Mouse (Mus musculus): ENCODE measurements around the gene Smad9.
"Not testable (repeated sequence)": the region's sequence is repeated elsewhere in the genome, so short reads cannot be mapped to it uniquely, and the experiment has no call there.

The Smad9 gene

DNA sequence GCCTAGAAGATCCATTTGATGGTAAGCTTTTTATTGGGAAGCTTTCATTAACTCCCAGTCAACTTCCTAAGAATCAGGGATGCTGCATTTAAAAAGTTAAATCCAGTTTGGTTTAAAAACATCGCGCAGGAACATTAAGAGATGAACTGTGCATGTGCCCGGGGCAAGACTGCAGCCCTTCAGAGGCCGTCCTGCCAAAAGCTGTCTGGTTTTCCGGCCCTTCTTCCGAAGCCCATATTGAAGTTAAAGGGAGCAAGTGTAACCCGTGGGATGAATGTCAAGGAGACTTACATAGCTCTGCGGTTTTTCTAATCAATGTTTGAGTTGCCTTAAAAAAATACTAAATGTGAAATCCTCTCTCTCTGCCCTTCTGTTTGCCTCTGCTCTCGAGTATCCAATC is 3.8 kb downstream of the Smad9 start:
- DNase-seq, result no peak

- no peak for DNase-seq
These were observed 5.1 kb downstream of the Smad9 start for GRCm38 (mm10) chr3:54760321-54761115.

- DNase-seq, result peak; percentile 3
These were observed 5.9 kb downstream of the Smad9 start for GRCm38 (mm10) chr3:54761258-54761657.

DNA sequence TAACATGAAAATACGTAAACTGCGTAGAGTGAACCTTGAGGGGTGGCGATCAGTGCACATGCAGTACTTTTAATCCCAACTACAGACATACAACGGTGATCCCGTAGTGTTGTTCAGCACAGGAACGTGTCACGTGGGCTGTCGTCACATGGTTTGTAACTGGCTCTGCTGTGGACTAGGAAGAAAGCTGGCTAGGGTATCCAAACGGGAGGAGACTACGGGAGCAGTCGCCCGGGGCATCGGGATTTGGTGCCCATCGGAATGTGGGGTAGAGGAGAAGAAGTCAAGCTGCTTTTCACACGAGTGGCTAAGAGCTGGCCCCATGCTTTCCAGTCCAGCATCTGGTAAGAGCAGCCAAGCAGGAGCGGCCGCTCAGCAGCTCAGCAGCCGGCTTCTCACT is 9.0 kb downstream of the Smad9 start:
- peak; percentile 19 for DNase-seq

DNA sequence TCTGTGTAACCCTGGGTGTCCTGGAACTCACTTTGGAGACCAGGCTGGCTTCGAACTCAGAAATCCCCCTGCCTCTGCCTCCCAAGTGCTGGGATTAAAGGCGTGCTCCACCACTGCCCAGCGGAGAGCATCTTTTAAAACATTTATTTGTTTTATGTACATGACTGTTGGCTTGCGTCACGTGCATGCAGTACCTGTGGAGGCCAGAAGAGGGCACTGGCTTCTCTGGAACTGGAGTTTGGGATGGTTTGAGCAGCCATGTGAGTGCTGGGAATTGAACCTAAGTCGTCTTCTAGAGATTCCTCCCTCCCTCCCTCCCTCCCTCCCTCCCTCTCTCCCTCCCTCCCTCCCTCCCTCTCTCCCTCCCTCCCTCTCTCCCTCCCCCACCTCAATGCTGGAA is 10.1 kb downstream of the Smad9 start:
- DNase-seq, result not testable (repeated sequence)

DNA sequence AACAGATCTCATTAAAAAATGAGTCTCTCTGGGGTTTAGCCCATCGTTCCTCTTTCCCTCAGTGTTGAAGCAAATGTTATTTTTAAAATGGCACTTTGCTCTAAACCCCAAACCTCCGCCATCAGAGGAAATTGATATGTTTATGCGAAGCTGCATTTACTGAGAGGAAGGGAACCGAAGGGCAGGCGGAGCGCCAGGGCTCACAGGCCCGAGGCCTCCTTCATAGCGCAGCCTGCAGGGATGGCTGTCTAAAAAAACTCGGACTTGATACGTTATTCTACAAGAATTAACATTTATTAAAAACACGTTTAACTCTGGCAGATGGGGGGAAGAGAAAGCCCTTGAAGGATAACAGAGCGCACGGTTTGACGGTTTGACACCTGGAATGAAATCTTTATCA is 10.7 kb downstream of the Smad9 start:
- peak; percentile 10 for DNase-seq

DNA sequence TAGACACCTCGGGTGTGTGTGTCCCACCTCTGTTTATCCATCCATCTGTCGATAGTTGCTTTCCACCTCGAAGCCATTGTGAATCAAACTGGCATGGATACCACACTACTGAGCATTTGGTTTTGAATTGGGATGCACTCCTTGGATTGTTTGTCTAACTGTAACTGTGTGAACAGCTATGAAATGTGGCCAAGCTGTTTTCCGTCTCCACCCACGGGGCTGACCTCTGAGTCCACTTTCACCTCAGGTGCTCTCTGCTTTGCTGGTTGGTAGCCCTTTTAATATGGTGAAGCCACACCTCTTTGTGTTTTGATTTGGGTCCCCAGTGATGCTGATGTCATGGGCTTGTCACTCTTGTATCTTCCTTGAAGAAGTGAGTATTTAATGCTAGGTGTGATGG is 11.4 kb downstream of the Smad9 start:
- no peak for DNase-seq

DNA sequence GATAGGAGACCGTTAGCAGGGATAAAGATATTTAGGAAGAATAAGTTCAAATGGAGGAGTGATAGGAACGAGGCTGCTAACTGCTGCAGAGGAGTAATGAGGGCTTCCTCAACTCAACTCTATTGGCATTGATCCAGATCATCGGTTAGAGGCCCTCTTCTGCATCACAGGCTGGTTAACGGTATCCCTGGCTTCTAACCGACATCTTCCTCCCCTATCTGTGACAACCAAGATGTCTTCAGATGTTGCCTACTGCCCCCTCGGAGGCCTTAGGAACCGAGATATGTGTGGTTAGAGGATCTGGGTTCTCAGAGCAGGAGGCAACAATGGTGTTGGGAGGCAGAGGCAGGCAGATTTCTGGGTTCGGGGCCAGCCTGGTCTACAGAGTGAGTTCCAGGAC is 13.2 kb downstream of the Smad9 start:
- DNase-seq, result no peak

- no peak for DNase-seq
These were observed 14.2 kb downstream of the Smad9 start for GRCm38 (mm10) chr3:54769349-54770275.

DNA sequence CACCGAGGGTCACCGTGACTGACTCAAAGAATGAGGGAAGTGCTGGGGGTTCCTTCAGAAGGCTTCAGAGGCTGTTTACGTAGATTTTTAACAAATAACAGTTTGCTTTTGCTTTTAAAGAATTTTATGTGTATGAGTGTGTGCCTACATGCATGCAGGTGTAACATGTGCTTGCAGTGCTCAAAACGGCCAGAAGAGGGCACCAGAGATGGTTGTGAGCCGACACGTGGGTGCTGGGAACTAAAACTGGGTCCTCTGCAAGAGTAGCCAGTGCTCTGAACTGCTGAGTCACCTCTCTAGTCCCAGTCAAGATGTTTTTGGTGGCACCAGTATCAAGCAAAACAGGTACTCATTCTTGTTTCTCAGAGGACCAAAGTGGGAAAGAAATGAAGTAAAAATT is 18.2 kb downstream of the Smad9 start:
- DNase-seq, result no peak

DNA sequence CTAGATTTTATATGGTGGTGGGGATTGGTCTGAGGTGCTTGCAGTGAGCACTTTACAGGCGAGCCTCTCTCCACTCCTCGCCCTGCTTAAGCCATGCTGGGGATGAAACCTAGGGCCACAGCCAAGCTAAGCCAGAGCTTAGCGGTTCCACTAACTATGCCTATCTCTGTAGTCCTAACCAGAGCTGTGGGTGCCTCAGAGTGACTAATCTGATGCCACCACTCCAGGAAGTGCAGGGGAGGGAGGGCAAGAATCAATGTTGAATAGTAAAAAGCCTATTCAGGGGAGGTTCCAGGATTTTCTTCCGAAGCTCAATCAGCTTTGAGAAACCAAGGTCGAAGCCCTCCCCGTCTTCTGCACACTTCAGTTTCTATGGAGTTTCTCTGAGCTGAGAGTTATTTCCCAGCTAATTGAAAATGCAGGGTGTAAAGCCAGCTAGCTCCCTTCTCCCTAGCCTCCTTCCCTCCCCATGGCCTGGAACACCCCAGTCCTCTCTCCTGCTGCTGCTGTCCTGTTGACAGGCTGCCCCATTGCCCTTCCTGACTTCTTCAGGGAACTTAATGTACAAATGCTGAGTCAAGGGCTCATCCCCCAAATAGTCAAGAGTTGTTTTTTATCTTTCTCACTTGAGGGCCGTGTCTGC is 20.7 kb downstream of the Smad9 start:
- no peak for DNase-seq

GRCm38 (mm10) chr3:54790601-54791000 is 35.2 kb downstream of the Smad9 start:
- no peak for DNase-seq

DNA sequence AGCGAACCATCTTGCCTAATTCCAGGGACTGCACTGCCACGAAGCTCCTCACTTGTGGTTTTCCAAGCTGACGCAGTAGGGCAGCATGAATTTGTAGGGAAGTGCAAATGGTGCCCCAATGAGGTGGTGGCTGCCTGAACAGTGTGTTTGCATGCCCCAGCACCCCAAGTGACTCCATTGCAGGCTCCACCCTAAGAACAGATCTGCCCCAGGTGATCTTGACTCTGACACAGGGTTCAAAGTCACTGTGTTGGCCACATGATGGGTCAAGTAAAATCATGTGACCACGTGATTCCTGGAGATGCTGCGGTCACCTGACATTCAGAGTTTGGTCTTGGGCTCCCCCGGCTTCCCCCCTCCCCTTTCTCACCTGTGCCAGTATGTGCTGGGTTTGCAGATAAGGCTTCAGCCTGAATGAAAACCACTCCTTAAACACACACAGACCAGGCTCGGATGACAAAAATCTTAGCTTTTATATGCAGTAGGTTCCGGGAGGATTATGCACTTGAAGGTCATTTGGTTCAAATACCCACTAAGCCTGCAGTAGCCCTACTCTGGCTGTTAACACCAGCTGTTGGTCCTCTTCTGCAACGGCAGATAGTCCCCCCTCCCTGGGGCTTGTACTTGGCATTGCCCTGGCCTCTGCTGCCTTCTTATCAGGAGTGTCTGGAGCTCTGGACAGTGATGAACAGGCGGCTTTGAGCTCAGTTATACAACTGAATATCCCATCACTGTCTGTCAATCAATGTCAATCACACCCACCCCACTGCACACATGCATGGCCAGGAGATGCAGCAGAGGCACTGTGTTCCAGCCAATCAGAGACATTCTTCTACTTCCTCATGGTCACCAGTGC is 36.7 kb downstream of the Smad9 start:
- no peak for DNase-seq

DNA sequence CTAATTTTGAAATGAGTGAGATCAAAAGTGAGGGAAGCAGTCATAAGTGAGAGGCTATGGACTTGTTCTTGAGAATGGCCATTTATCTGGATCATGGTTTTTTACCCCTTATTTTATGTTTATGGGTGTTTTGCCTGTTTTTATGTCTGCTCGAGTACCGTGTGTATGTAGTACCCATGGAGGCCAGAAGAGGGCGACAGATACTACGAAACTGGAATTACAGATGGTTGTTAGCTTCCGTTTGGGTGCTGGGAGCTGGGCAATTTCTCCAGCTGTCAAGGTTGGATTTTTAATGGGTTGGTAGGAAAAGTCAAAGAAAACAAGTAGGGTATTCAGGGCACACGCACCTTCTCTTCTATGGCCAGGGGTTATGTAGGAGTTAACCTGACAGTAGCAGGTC is 38.4 kb downstream of the Smad9 start:
- DNase-seq, result no peak

GRCm38 (mm10) chr3:54795379-54795778 is 40.0 kb downstream of the Smad9 start:
- no peak for DNase-seq

- no peak for DNase-seq
These were observed 40.4 kb downstream of the Smad9 start for GRCm38 (mm10) chr3:54795806-54796205.

GRCm38 (mm10) chr3:54797211-54797610 is 41.8 kb downstream of the Smad9 start:
- peak; percentile 65 for DNase-seq

DNA sequence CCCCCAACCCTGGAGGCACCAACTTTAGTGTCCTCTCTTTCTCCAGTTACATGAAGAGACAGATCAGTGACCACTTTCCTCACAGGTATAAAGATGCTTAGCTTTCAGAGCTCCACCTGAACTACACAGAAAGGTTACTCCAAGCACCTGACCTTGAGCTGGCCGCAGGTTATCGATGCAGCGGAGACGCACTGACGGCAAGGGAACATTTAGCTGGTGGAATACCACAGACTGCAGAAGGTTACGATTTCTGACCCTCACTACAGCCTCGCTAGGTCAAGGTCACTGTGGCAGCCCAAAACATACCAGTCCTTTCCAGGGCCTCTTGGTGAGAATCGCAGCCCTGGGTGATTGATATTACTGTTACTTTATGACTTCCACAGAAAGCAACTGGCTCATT is 48.3 kb downstream of the Smad9 start:
- DNase-seq, result no peak

DNA sequence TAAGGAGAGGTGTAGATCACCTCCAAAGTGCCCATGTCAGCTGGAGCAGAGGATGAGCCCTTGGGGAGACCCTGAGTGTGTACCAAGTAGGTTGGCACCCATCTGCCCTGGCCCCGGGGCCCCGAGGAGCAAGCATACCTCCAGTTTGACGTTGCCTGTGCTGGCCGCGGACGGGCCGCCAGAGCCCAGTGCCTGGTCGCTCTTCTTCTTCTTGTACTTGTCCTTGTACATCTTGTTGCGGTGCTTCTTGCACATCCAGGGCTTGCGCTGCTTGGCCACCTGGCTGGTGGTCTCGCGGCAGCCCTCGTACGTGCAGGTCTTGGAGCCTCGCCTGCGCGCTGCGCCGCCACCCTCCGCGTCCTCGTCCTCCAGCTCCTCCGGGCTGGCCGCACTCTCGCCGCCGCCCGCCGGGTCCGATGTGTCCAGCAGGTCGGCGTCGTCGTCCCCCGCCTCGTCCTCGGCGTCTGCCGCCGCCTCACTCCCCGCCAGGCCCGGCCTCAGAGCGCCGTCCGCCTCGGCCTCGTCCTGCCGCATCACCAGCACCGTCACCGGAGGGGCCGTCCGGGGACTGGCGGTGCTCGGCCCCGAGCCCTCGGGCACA is 51.8 kb downstream of the Smad9 start:
- no peak for DNase-seq

- peak; percentile 96 for DNase-seq
These were observed 52.4 kb downstream of the Smad9 start, which contains the start of gene Rfxap for GRCm38 (mm10) chr3:54807666-54808217. TSS of gene Rfxap (minus strand) at chr3:54807791.

DNA sequence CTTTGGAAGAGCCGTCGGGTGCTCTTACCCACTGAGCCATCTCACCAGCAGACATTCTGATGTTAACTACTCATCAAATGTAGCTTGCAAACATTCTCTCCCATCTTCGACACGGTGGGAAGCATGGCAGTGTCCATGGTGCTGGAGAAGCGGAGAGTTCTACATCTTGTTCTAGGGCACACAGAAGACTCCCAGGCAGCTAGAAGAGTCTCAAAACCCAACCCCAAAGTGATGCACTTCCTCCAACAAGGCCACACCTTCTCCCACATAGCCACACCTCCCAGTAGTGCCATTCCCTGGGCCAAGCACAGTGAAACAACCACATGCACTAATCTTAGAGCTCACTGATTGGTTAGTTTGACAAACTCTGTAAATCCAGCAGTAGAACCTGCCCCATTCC is 53.7 kb downstream of the Smad9 start:
- DNase-seq, result no peak

- DNase-seq, result no peak
These were observed 56.2 kb downstream of the Smad9 start for GRCm38 (mm10) chr3:54811616-54812015.

Measured in embryo, embryonic 11 days (tissue).